Mouse (Mus musculus) hindbrain, postnatal 0 days (tissue): ENCODE results near the gene Exoc6. TPM values are rescaled to one million over a fixed set of nuclear protein-coding genes. Genes with fewer than 3 reads are reported as not detected.
A peak's percentile ranks its signal among the peaks of the same experiment; 100 is the strongest.

ENCODE experiments used
- ATAC-seq: fragments of 200-750 bp; cut with Nextera tagmentation; 2 replicates; pipeline ENCODE4 v1.8.0; 2017; ENCODE audit warnings: mild to moderate bottlenecking, moderate TSS enrichment, moderate library complexity
- DNase-seq: peaks from one replicate; pipeline ENCODE4 v3.0.0-alpha.2; 2015; ENCODE audit warnings: low spot score
- H3K27ac ChIP-seq: fragments of 300-500 bp; sonication (generic); 2 replicates; pipeline ENCODE4 v1.5.1; 2014; ENCODE audit warnings: mild to moderate bottlenecking
- H3K27me3 ChIP-seq: fragments of 300-500 bp; sonication (generic); 2 replicates; pipeline ENCODE4 v1.6.1; 2014; ENCODE audit warnings: low read length, mixed read lengths; ENCODE audit not compliant: insufficient read depth
- H3K36me3 ChIP-seq: fragments of 300-500 bp; sonication (generic); 2 replicates; pipeline ENCODE4 v1.6.1; 2014; ENCODE audit warnings: low read length, mixed read lengths; ENCODE audit not compliant: insufficient read depth
- H3K4me1 ChIP-seq: fragments of 300-500 bp; sonication (generic); 2 replicates; pipeline ENCODE4 v1.6.1; 2014; ENCODE audit warnings: antibody characterized with exemption, low read length, mixed read lengths; ENCODE audit not compliant: insufficient read depth
- H3K4me2 ChIP-seq: fragments of 300-500 bp; sonication (generic); 2 replicates; pipeline ENCODE4 v1.6.1; 2014; ENCODE audit warnings: low read depth, mild to moderate bottlenecking, low read length, moderate library complexity, mixed read lengths
- H3K4me3 ChIP-seq: fragments of 300-500 bp; sonication (generic); 2 replicates; pipeline ENCODE4 v1.5.1; 2014; ENCODE audit warnings: low read length
- H3K9ac ChIP-seq: fragments of 300-500 bp; sonication (generic); replicated peaks from 2 replicates; pipeline ENCODE4 v1.6.1; 2014; ENCODE audit warnings: mild to moderate bottlenecking, low read length, moderate library complexity, mixed read lengths
- H3K9me3 ChIP-seq: fragments of 300-500 bp; sonication (generic); 2 replicates; pipeline ENCODE4 v1.6.1; 2016; ENCODE audit warnings: low read length, mixed read lengths
- CTCF ChIP-seq: IDR thresholded peaks from 2 replicates; pipeline ENCODE4 v1.5.1; 2016; ENCODE audit warnings: antibody characterized with exemption, control low read depth, low read depth
- WGBS: fragments of 180-500 bp; shearing (Covaris S2); extraction: QIAGEN DNeasy Blood & Tissue Kit; methylation state at CpG from one replicate; pipeline ENCODE4 v1.1.7; 2014; 5-methylcytosine and 5-hydroxymethylcytosine counted together
- polyA plus RNA-seq: library from polyadenylated mRNA; unstranded; fragments of >200 nt; fragmentation: Nextera tagmentation; extraction: Ambion mirVana; gene quantifications from 2 replicates; pipeline ENCODE4 v1.2.1, GENCODE M21; 2015
- total RNA-seq: library from RNA; depleted of rRNA; stranded (reverse); fragments of >200 nt; gene quantifications from 2 replicates; pipeline ENCODE4 v1.2.3, GENCODE M21; 2014

Exoc6 gene
- total and polyA plus RNA-seq, 2 experiments from 2014 or later = 18.8 to 18.9 TPM

GRCm38 (mm10) chr19:37601968-37602848 is 52.0 kb downstream of the Exoc6 start:
- H3K27ac ChIP-seq = no peak overlapping the region
- H3K9me3 ChIP-seq = no peaks in the 10 kb centered on the region
- no peak overlapping the region for H3K4me3 ChIP-seq
- H3K4me2 ChIP-seq = peak overlapping the region; percentile 41
- no peaks in the 10 kb centered on the region for H3K4me1 ChIP-seq
- 32% methylated on average over 22 of the region's 22 CpGs for WGBS
- TF ChIP-seq CTCF = peak; percentile 59
- DNase-seq (peak; percentile 83), ATAC-seq (no peak)
- H3K9ac ChIP-seq = no peak overlapping the region
- H3K27me3 ChIP-seq = no peaks in the 10 kb centered on the region
- H3K36me3 ChIP-seq = no peaks in the 10 kb centered on the region

- Histone ChIP-seq H3K4me1 (no peaks in the 10 kb centered on the region), H3K9ac (no peak overlapping the region), H3K4me3 (no peak overlapping the region), H3K36me3 (peaks cover 5% of the 10 kb centered on the region; the same call in 1 of the 2 replicates), H3K9me3 (no peaks in the 10 kb centered on the region), H3K27ac (no peak overlapping the region), H3K27me3 (no peaks in the 10 kb centered on the region), H3K4me2 (no peak overlapping the region)
- ATAC-seq = no peak
- DNase-seq = no peak
- TF ChIP-seq CTCF = no peak
- 66% methylated on average over 7 of the region's 7 CpGs for WGBS
Measured at GRCm38 (mm10) chr19:37609991-37610390, 59.8 kb downstream of the Exoc6 start.

- peaks cover 5% of the 10 kb centered on the region; the same call in 1 of the 2 replicates for H3K36me3 ChIP-seq
- H3K27me3 ChIP-seq = no peaks in the 10 kb centered on the region
- no peak overlapping the region for H3K27ac ChIP-seq
- ATAC-seq (no peak), DNase-seq (no peak)
- H3K9me3 ChIP-seq = no peaks in the 10 kb centered on the region
- H3K4me2 ChIP-seq = no peak overlapping the region
- H3K9ac ChIP-seq = no peak overlapping the region
- no peak for TF ChIP-seq CTCF
- whole genome bisulfite sequencing = 75% methylated on average over 7 of the region's 7 CpGs
- H3K4me3 ChIP-seq = no peak overlapping the region
- no peaks in the 10 kb centered on the region for H3K4me1 ChIP-seq
Measured at GRCm38 (mm10) chr19:37612893-37613292, 62.7 kb downstream of the Exoc6 start.

GRCm38 (mm10) chr19:37615039-37615630 is 64.9 kb downstream of the Exoc6 start:
- Histone ChIP-seq H3K4me2 (no peak overlapping the region), H3K9me3 (no peaks in the 10 kb centered on the region), H3K4me1 (no peaks in the 10 kb centered on the region), H3K27ac (no peak overlapping the region), H3K9ac (no peak overlapping the region), H3K36me3 (no peaks in the 10 kb centered on the region), H3K4me3 (no peak overlapping the region), H3K27me3 (no peaks in the 10 kb centered on the region)
- ATAC-seq (no peak), DNase-seq (no peak)
- no peak for TF ChIP-seq CTCF
- 58% methylated on average over 4 of the region's 4 CpGs for WGBS

GRCm38 (mm10) chr19:37647994-37648393 is 97.8 kb downstream of the Exoc6 start:
- Histone ChIP-seq H3K4me1 (no peaks in the 10 kb centered on the region), H3K27me3 (no peaks in the 10 kb centered on the region), H3K27ac (no peak overlapping the region), H3K4me3 (no peak overlapping the region), H3K36me3 (no peaks in the 10 kb centered on the region), H3K9me3 (no peaks in the 10 kb centered on the region), H3K9ac (no peak overlapping the region), H3K4me2 (no peak overlapping the region)
- ATAC-seq = no peak
- 40% methylated on average over 2 of the region's 2 CpGs for WGBS
- peak; percentile 35 for DNase-seq
- peak; percentile 42 for TF ChIP-seq CTCF

- Histone ChIP-seq H3K27ac (no peak overlapping the region), H3K27me3 (no peaks in the 10 kb centered on the region), H3K9ac (no peak overlapping the region), H3K4me3 (no peak overlapping the region), H3K9me3 (no peaks in the 10 kb centered on the region), H3K4me1 (no peaks in the 10 kb centered on the region), H3K36me3 (no peaks in the 10 kb centered on the region), H3K4me2 (no peak overlapping the region)
- DNase-seq = no peak
- TF ChIP-seq CTCF = no peak
- ATAC-seq = no peak
- 59% methylated on average over 2 of the region's 2 CpGs for WGBS
Measured at GRCm38 (mm10) chr19:37650526-37650925, 100.3 kb downstream of the Exoc6 start.

GRCm38 (mm10) chr19:37654012-37654411 is 103.8 kb downstream of the Exoc6 start:
- ATAC-seq = no peak
- 35% methylated on average over 5 of the region's 5 CpGs for WGBS
- TF ChIP-seq CTCF = no peak
- H3K9ac ChIP-seq = no peak overlapping the region
- no peaks in the 10 kb centered on the region for H3K9me3 ChIP-seq
- no peak overlapping the region for H3K4me2 ChIP-seq
- H3K27me3 ChIP-seq = no peaks in the 10 kb centered on the region
- H3K36me3 ChIP-seq = no peaks in the 10 kb centered on the region
- no peaks in the 10 kb centered on the region for H3K4me1 ChIP-seq
- H3K4me3 ChIP-seq = no peak overlapping the region
- no peak overlapping the region for H3K27ac ChIP-seq
- DNase-seq = no peak
